Mouse (Mus musculus) R1 (cell line): Measurements from ENCODE around the gene Shc3.

Experiments
- DNase-seq: peaks from one replicate; pipeline ENCODE4 v3.0.0-alpha.2; 2018; ENCODE audit warnings: low read depth, low spot score

The Shc3 gene

DNA sequence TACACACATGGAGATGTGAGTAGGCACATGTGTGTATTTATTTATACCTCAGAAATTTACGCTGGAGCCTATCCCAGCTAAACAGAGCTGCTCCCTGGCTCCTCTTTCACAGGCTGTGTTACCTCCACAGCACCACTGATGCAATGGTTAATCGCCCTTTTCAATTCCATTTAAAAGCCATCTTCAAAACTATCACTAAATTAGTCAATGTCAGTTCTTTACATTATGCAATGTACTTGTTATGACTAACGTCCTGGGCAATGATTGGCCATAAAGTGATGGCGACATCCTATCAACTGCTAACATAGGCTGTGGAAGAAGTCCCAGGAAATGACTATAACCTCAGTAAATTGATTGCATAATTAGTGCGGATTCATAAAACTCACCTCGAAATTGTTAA is 187.7 kb downstream of the Shc3 start:
- DNase-seq = no peak
